Mouse (Mus musculus) forebrain, embryonic 15.5 days (tissue): ENCODE measurements at regions not wholly inside any gene's neighbourhood (a gene's known extent, or its start where the extent isn't known, plus 50 kb on each side); places are given as distances from the start of the nearest gene placed in this dataset.

Experiments
- ATAC-seq: fragments of 200-750 bp; cut with Nextera tagmentation; replicated peaks from 2 replicates; pipeline ENCODE4 v1.8.0; 2017; ENCODE audit warnings: mild to moderate bottlenecking, moderate TSS enrichment, moderate library complexity
- H3K27ac ChIP-seq: fragments of 300-500 bp; sonication (generic); replicated peaks from 2 replicates; pipeline ENCODE4 v1.5.1; 2015; ENCODE audit warnings: mild to moderate bottlenecking, inconsistent platforms
- H3K27me3 ChIP-seq: fragments of 300-500 bp; sonication (generic); 2 replicates; pipeline ENCODE4 v1.6.1; 2015; ENCODE audit warnings: inconsistent platforms
- H3K36me3 ChIP-seq: fragments of 300-500 bp; sonication (generic); 2 replicates; pipeline ENCODE4 v1.6.1; 2015; ENCODE audit warnings: mild to moderate bottlenecking, inconsistent platforms
- H3K4me1 ChIP-seq: fragments of 300-500 bp; sonication (generic); 2 replicates; pipeline ENCODE4 v1.6.1; 2015; ENCODE audit warnings: inconsistent platforms
- H3K4me2 ChIP-seq: fragments of 300-500 bp; sonication (generic); replicated peaks from 2 replicates; pipeline ENCODE4 v1.6.1; 2015; ENCODE audit warnings: mild to moderate bottlenecking, inconsistent platforms
- H3K4me3 ChIP-seq: fragments of 300-500 bp; sonication (generic); 2 replicates; pipeline ENCODE4 v1.5.1; 2015; ENCODE audit warnings: mild to moderate bottlenecking, inconsistent platforms
- H3K9ac ChIP-seq: fragments of 300-500 bp; sonication (generic); replicated peaks from 2 replicates; pipeline ENCODE4 v1.6.1; 2015; ENCODE audit warnings: mild to moderate bottlenecking, inconsistent platforms
- H3K9me3 ChIP-seq: fragments of 300-500 bp; sonication (generic); 2 replicates; pipeline ENCODE4 v1.6.1; 2016; ENCODE audit warnings: inconsistent platforms
- WGBS: fragments of 180-500 bp; shearing (Covaris S2); methylation state at CpG from one replicate; pipeline ENCODE4 v1.1.7; 2015; ENCODE audit warnings: mixed read lengths; 5-methylcytosine and 5-hydroxymethylcytosine counted together

DNA sequence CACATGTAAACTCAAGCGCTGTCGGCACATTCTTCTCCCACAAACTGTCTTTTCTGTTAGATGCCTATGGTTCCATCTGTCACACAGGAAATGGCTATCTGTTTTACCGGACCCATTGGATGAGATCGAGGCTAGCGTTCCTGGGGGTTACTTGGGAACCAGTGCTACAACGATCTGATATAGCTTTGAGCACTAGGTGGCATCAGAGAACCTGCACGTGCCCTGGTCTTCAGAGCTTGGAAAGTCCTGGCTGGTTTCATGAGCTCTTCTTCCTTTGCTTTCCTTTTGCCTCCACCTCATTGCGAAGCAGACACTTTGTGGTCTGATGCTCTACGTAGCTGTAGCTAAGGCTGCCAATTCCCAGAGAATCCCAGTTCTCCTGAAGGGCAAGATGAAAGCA, 123.8 kb upstream of the Cyyr1 start:
- Histone ChIP-seq H3K36me3 (no peaks in the 10 kb centered on the region), H3K9me3 (no peaks in the 10 kb centered on the region), H3K4me3 (no peak overlapping the region), H3K27ac (no peak overlapping the region), H3K4me2 (no peak overlapping the region), H3K4me1 (no peaks in the 10 kb centered on the region), H3K27me3 (no peaks in the 10 kb centered on the region), H3K9ac (no peak overlapping the region)
- peak; percentile 60; the same call in 1 of the 2 replicates for ATAC-seq
- WGBS = 34% methylated on average over 9 of the region's 9 CpGs

DNA sequence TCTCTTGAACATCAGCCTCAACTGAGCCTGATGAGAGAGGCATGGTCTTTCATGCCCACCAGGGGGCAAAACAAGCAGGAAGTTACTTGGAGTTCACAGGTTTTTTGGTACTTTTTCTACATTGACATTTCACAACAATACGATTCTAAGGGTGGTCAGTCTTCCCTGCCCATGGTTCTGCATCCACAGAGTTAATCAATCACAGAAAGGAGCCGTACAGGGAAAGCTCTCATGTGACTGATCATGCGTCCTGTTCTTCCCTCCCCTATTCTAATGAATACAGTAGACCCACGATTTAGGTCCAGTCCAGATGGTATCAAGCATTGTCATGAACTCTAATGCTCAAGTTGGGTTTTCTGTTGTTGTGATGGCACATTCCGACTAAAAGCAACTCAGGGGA, 115.6 kb upstream of the Cyyr1 start:
- Histone ChIP-seq H3K4me1 (no peaks in the 10 kb centered on the region), H3K27ac (no peak overlapping the region), H3K36me3 (no peaks in the 10 kb centered on the region), H3K27me3 (no peaks in the 10 kb centered on the region), H3K4me2 (no peak overlapping the region), H3K9me3 (no peaks in the 10 kb centered on the region), H3K4me3 (no peak overlapping the region), H3K9ac (no peak overlapping the region)
- WGBS = 86% methylated on average over 5 of the region's 5 CpGs
- no peak for ATAC-seq

DNA sequence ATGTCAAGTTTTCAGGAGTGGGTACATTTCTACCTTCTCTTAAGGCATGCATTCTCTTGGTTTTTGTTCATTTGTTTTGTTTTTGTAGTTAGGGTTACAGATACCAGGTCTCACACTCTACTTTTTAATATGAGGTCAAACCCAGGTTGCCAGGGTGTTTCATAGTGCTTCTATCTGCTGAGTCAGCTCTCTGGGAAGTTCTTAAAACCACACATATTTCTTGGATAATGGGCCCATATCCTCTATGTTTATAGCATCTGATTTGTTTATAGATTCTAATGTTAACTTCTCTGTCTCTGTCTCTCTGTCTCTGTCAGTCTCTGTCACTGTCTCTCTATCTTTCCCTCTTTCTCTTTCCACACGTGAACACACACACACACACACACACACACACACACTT, 114.6 kb upstream of the Cyyr1 start:
- Histone ChIP-seq H3K4me3 (no peak overlapping the region), H3K4me1 (no peaks in the 10 kb centered on the region), H3K9ac (no peak overlapping the region), H3K9me3 (no peaks in the 10 kb centered on the region), H3K27ac (no peak overlapping the region), H3K27me3 (no peaks in the 10 kb centered on the region), H3K4me2 (no peak overlapping the region), H3K36me3 (no peaks in the 10 kb centered on the region)
- WGBS = 73% methylated on average over 1 of the region's 1 CpGs
- no peak for ATAC-seq

DNA sequence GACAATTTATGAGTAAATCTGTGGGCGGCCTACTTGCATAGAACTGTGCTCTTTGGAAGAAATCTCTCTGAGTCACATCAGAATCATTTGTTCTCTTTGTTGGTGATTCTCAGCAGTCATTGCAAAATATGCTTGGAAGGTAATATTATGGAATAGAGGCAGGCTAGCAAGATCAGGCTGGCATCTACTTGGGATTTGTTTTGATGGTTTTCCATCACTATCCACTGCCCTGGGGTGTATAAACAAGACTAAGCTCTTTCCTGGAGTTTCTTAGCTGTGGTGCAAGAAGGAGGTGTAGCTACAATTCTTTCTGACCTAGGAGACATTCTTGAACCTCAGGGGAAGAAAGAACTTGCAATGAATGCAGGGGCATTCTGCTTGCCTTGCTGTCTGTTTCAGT, 96.3 kb upstream of the Cyyr1 start:
- no peak overlapping the region for H3K9ac ChIP-seq
- H3K4me3 ChIP-seq = no peak overlapping the region
- ATAC-seq = no peak
- no peak overlapping the region for H3K4me2 ChIP-seq
- H3K36me3 ChIP-seq = no peaks in the 10 kb centered on the region
- H3K4me1 ChIP-seq = no peaks in the 10 kb centered on the region
- WGBS = 93% methylated on average over 1 of the region's 1 CpGs
- no peaks in the 10 kb centered on the region for H3K9me3 ChIP-seq
- no peaks in the 10 kb centered on the region for H3K27me3 ChIP-seq
- no peak overlapping the region for H3K27ac ChIP-seq

DNA sequence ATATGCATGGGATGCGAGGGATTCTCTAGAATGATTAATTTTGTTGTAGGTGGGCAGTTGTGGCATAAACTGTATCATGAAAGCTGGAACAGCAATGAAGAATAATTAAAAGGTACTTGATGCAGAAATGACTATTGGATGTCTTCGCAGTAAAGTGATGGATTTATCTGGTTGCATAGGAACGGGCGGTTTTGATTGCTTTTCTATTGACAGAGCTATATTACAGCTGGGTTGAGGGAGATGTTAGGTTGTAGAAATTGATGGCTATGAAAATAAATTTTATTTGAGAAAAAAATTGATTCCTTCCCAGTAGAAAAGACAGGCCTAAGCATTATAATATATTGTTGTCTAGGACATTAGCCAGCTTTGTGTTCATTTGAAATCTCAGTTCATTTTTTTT, 87.8 kb upstream of the Cyyr1 start:
- H3K4me2 ChIP-seq = no peak overlapping the region
- H3K9ac ChIP-seq = no peak overlapping the region
- H3K9me3 ChIP-seq = no peaks in the 10 kb centered on the region
- no peaks in the 10 kb centered on the region for H3K36me3 ChIP-seq
- no peak overlapping the region for H3K27ac ChIP-seq
- H3K4me1 ChIP-seq = no peaks in the 10 kb centered on the region
- no peak overlapping the region for H3K4me3 ChIP-seq
- no peaks in the 10 kb centered on the region for H3K27me3 ChIP-seq
- 89% methylated on average over 4 of the region's 4 CpGs for WGBS
- ATAC-seq = no peak

DNA sequence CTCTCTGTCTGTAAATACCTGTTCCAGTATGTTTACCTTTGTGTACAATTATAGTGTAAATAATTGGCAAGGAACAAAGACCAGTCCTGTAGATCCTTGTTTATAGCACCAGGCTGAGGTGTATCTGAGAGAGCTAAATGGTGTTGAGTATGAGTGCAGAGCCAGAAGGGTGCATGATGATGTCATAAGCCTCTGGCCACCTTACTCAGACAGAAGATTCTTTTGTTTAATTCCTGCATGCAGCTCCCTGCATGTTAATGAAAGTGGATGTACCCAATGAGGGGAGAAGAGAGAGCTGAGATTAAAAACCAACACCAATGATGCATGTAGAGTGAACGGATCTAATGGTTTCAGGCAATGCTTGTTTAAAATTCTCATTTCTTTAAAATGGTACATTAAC, 83.9 kb upstream of the Cyyr1 start:
- Histone ChIP-seq H3K9me3 (no peaks in the 10 kb centered on the region), H3K9ac (no peak overlapping the region), H3K27ac (no peak overlapping the region), H3K27me3 (no peaks in the 10 kb centered on the region), H3K4me2 (no peak overlapping the region), H3K4me1 (no peaks in the 10 kb centered on the region), H3K4me3 (no peak overlapping the region), H3K36me3 (no peaks in the 10 kb centered on the region)
- no peak for ATAC-seq
- WGBS = 53% methylated on average over 1 of the region's 1 CpGs

DNA sequence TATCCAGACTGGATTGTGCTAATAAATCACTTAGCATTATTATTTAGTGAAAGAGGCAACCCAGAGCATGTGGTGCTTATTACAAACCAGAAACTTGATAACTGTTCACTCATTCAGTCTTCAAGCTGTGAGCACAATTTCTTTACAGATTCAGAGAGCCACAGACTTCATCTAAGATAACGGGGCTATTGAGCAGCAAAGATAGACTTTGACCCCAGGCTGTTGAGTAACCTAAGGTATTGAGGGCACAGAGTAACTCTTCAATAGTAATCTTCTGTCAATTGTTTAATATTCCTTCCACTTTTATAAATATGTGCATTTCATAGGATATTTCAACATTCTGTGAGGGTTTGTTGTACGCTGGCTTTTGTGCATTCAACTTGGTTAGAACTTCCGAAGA, 76.5 kb upstream of the Cyyr1 start:
- Histone ChIP-seq H3K4me3 (no peak overlapping the region), H3K36me3 (no peaks in the 10 kb centered on the region), H3K27me3 (no peaks in the 10 kb centered on the region), H3K4me2 (no peak overlapping the region), H3K9me3 (no peaks in the 10 kb centered on the region), H3K27ac (no peak overlapping the region), H3K9ac (no peak overlapping the region), H3K4me1 (no peaks in the 10 kb centered on the region)
- no peak for ATAC-seq
- 92% methylated on average over 3 of the region's 3 CpGs for WGBS

DNA sequence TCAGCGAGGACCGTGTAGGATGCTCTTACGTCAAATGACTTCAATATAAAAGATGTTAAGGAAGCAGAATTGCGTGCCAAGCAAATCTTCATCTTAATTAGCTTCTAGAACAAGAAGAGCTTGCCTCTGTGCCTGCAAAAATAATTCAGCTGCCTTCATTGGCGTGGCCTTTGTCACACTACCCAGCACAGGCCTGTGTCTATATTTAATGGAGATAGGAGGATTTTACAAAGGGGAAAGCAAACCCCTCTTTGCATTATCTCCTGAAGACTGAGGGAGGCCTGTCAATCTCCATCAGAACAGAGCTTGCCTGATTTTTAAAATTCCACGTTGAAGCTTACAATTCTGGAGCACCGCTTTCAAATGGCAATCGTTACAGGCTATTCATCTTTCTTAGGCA, 71.3 kb upstream of the Cyyr1 start:
- H3K9ac ChIP-seq = no peak overlapping the region
- no peak overlapping the region for H3K27ac ChIP-seq
- 32% methylated on average over 8 of the region's 8 CpGs for WGBS
- no peak overlapping the region for H3K4me2 ChIP-seq
- ATAC-seq = no peak
- H3K9me3 ChIP-seq = no peaks in the 10 kb centered on the region
- no peak overlapping the region for H3K4me3 ChIP-seq
- H3K27me3 ChIP-seq = no peaks in the 10 kb centered on the region
- no peaks in the 10 kb centered on the region for H3K36me3 ChIP-seq
- no peaks in the 10 kb centered on the region for H3K4me1 ChIP-seq

DNA sequence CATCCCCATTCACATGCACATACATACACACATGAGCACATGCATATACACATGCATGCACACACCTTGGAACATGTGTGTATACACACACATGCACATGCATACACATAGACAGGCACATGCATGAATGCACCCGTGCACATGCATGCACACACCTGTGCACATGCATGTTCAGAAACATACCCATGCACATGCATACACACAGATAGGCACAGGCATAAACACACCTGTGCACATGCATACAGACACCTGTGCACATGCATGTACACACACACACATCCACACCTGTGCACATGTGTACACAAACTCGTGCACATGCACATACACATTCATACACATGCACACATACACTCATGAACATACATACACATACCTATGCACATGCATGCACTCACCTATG, 50.9 kb upstream of the Cyyr1 start:
- no peaks in the 10 kb centered on the region for H3K36me3 ChIP-seq
- WGBS = 86% methylated on average over 2 of the region's 2 CpGs
- 0 out of 2 replicates have a peak, but pooled peaks have one; percentile 16 for ATAC-seq

More for the DNA sequence above, 50.9 kb upstream of the Cyyr1 start:
- Histone ChIP-seq H3K4me3 (no peak overlapping the region), H3K4me1 (no peaks in the 10 kb centered on the region), H3K9me3 (no peaks in the 10 kb centered on the region), H3K9ac (no peak overlapping the region), H3K27me3 (no peaks in the 10 kb centered on the region), H3K4me2 (no peak overlapping the region), H3K27ac (no peak overlapping the region)
